Mouse (Mus musculus) inflammation-experienced regulatory T-cells, adult 6 months (primary cell): Measurements from ENCODE around the gene Top2a. TPM values are rescaled to one million over a fixed set of nuclear protein-coding genes. Genes with fewer than 3 reads are reported as not detected.

ENCODE experiments used
- ATAC-seq: one replicate; pipeline ENCODE4 v1.8.0; 2017
- polyA plus RNA-seq, 3 experiments: library from polyadenylated mRNA; unstranded; fragments of 100-300 nt; shearing (Covaris generic); gene quantifications; one replicate each; pipeline ENCODE4 v1.2.1; 2017

Gene Top2a
- polyA plus RNA-seq, 3 experiments from 2014 or later = 34.9 to 332 (median 36.3) TPM

GRCm38 (mm10) chr11:98963191-98964021, 60.6 kb downstream of the Top2a start:
- peak; percentile 17 for ATAC-seq

GRCm38 (mm10) chr11:98962421-98963095, 61.4 kb downstream of the Top2a start:
- ATAC-seq = no peak

- ATAC-seq = no peak
Measured at GRCm38 (mm10) chr11:98961766-98962165, 62.2 kb downstream of the Top2a start.

- ATAC-seq = no peak
Measured at GRCm38 (mm10) chr11:98961051-98961592, 62.9 kb downstream of the Top2a start.

- ATAC-seq = no peak
Measured at GRCm38 (mm10) chr11:98960313-98960906, 63.6 kb downstream of the Top2a start.

GRCm38 (mm10) chr11:98959437-98960312, 64.3 kb downstream of the Top2a start:
- peak; percentile 87 for ATAC-seq

GRCm38 (mm10) chr11:98956340-98956739, 67.6 kb downstream of the Top2a start:
- ATAC-seq = no peak

GRCm38 (mm10) chr11:98955707-98956235, 68.2 kb downstream of the Top2a start:
- no peak for ATAC-seq

GRCm38 (mm10) chr11:98954801-98955706, 68.9 kb downstream of the Top2a start:
- no peak for ATAC-seq

- peak; percentile 32 for ATAC-seq
Measured at GRCm38 (mm10) chr11:98954373-98954772, 69.6 kb downstream of the Top2a start.

GRCm38 (mm10) chr11:98953835-98954320, 70.1 kb downstream of the Top2a start:
- no peak for ATAC-seq

GRCm38 (mm10) chr11:98953361-98953760, 70.6 kb downstream of the Top2a start:
- no peak for ATAC-seq

GRCm38 (mm10) chr11:98952736-98953135, 71.3 kb downstream of the Top2a start:
- ATAC-seq = peak; percentile 25

- ATAC-seq = no peak
Measured at GRCm38 (mm10) chr11:98952111-98952510, 71.9 kb downstream of the Top2a start.

- no peak for ATAC-seq
Measured at GRCm38 (mm10) chr11:98951026-98951906, 72.7 kb downstream of the Top2a start.

- ATAC-seq = no peak
Measured at GRCm38 (mm10) chr11:98950484-98950883, 73.5 kb downstream of the Top2a start.

- ATAC-seq = no peak
Measured at GRCm38 (mm10) chr11:98949958-98950460, 74.0 kb downstream of the Top2a start.

GRCm38 (mm10) chr11:98949242-98949957, 74.6 kb downstream of the Top2a start:
- no peak for ATAC-seq
